Mouse (Mus musculus): ENCODE results near the gene Ptprd.

DNA sequence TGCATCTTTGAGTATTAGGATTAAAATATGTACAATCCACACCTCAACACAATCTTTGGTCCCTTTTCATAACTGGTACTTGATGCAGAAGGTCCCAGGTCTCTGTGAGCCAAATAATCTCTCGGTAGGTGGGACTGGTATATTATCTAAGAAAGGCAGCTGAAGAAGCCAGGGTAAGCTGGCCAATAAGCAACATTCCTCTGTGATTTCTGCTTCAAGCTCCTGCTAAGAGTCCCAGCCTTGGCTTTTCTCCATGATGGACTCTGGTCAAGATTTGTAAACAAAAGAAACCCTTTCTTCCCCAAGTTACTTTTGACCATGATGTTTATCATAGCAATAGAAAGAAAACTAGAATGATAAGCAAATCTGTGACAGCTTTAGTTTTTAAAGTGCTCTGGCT, 2012.4 kb downstream of the Ptprd start:
- TF ChIP-seq CTCF (IDR thresholded peaks at IDR 0.05; ENCODE audit: low read depth), result no peak
- no peak for TF ChIP-seq EP300 (optimal IDR thresholded peaks at IDR 0.05)

Measured in stomach, postnatal 0 days (tissue).